Comparison of ENCODE assay signal across 11 mouse cellular contexts in the genomic region with DNA sequence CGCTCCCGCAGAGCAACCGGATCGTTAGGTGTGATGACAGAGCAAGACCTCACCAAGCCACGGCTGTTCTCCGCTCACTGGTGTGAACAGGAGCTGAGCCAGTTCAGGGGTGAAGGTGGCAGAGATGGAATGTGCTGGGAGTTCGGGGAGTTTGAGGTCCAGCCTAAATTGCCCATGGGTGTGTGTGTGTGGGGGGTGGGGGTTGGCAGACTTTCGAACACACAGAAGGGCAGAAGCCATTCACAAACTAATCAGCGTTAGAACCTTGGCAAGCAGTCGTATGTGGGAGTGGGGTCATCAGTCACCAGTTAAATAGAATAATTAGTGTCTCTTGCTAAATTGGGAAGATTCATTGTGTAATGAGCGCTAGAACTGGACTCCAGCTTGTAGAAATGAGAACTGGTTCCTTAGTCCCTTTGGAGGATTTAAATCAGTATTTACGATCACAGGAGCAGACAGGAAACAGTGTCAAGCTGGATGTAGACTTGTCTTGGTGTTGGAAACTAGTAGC. TPM values are rescaled to one million over a fixed set of nuclear protein-coding genes. Genes with fewer than 3 reads are reported as not detected.
A peak's percentile ranks its signal among the peaks of the same experiment; 100 is the strongest.
DNase-seq lines count a peak whose midpoint lies in the region; ATAC-seq and TF ChIP-seq lines count a peak whose summit lies in the region.
"Had no signal": no experiment of that assay in that cellular context is flagged by ENCODE, and none has a peak within 500 bp of the region (broad histone marks: within the 10 kb centered on the region; RNA-seq: fewer than 3 reads in every experiment).

No protein-coding gene starts in this region.

- no peaks in the 10 kb centered on the region for H3K9me3 ChIP-seq in liver, embryonic 11.5 days (ENCODE audit: control insufficient read depth, low read length)
- H3K9me3 ChIP-seq in hindbrain, embryonic 16.5 days (ENCODE audit: control insufficient read depth, low read length), result no peaks in the 10 kb centered on the region
- H3K9me3 ChIP-seq in kidney, postnatal 0 days (replicated peaks; ENCODE audit: low read length), result no peaks in the 10 kb centered on the region
- H3K9me3 ChIP-seq in neural tube, embryonic 14.5 days (ENCODE audit: control insufficient read depth, low read length), result no peaks in the 10 kb centered on the region
- H3K9me3 ChIP-seq: forebrain, embryonic 15.5 days; G1E had no signal

- H3K9ac ChIP-seq in liver, adult 2 months (ENCODE audit: low read depth, low read length), result no peak overlapping the region
- H3K9ac ChIP-seq in liver, embryonic 11.5 days (ENCODE audit: low read depth, low read length), result no peak overlapping the region
- H3K9ac ChIP-seq in hindbrain, embryonic 16.5 days (ENCODE audit: low read depth, low read length), result no peak overlapping the region
- H3K9ac ChIP-seq in kidney, postnatal 0 days (ENCODE audit: low read depth, low read length), result no peak overlapping the region
- H3K9ac ChIP-seq in neural tube, embryonic 14.5 days (replicated peaks; ENCODE audit: low read depth, low read length), result no peak overlapping the region
- H3K9ac ChIP-seq: forebrain, embryonic 15.5 days; liver, embryonic 14.5 days had no signal

- TF ChIP-seq POLR2A in liver, adult 2 months (IDR thresholded peaks at IDR 0.05; ENCODE audit: extremely low read depth, insufficient read depth, low read length), result no peak

- ATAC-seq in liver, embryonic 11.5 days (replicated peaks; ENCODE audit: low FRiP score), result no peak
- no peak for ATAC-seq in hindbrain, embryonic 16.5 days
- peak; percentile 34; the same call in 1 of the 2 replicates for ATAC-seq in kidney, postnatal 0 days (replicated peaks; ENCODE audit: low FRiP score, low read depth)
- peak; percentile 38; the same call in 1 of the 2 replicates for ATAC-seq in neural tube, embryonic 14.5 days (ENCODE audit: low read depth)
- ATAC-seq in activated CD4-positive, CD25-positive, alpha-beta regulatory T cell, adult 4 months, result no peak

- no peaks in the 10 kb centered on the region for H3K36me3 ChIP-seq in liver, adult 2 months (ENCODE audit: control insufficient read depth, insufficient read depth, low read length)
- H3K36me3 ChIP-seq in liver, embryonic 11.5 days (ENCODE audit: control insufficient read depth, insufficient read depth, low read length), result peaks cover 2% of the 10 kb centered on the region; the same call in 1 of the 2 replicates
- H3K36me3 ChIP-seq in hindbrain, embryonic 16.5 days (ENCODE audit: control insufficient read depth, insufficient read depth, low read length), result no peaks in the 10 kb centered on the region
- H3K36me3 ChIP-seq in kidney, postnatal 0 days (ENCODE audit: insufficient read depth, low read length), result no peaks in the 10 kb centered on the region
- H3K36me3 ChIP-seq in neural tube, embryonic 14.5 days (ENCODE audit: control insufficient read depth, insufficient read depth, low read length), result no peaks in the 10 kb centered on the region
- H3K36me3 ChIP-seq: forebrain, embryonic 15.5 days had no signal

- peak; percentile 8 for DNase-seq in liver, adult 2 months (ENCODE audit: extremely low read depth, low read depth, low spot score)
- no peak for DNase-seq in liver, embryonic 11.5 days (ENCODE audit: low spot score)
- peak; percentile 93 for DNase-seq in kidney, postnatal 0 days (ENCODE audit: low spot score)
- no peak for DNase-seq in right cerebral cortex, postnatal 36 days (ENCODE audit: low spot score in 2 of 2)

- no peaks in the 10 kb centered on the region for H3K27me3 ChIP-seq in liver, adult 2 months (ENCODE audit: control insufficient read depth, insufficient read depth, low read length)
- no peaks in the 10 kb centered on the region for H3K27me3 ChIP-seq in liver, embryonic 11.5 days (replicated peaks; ENCODE audit: control insufficient read depth, insufficient read depth, low read length)
- H3K27me3 ChIP-seq in hindbrain, embryonic 16.5 days (replicated peaks; ENCODE audit: control insufficient read depth, insufficient read depth, low read length), result no peaks in the 10 kb centered on the region
- no peaks in the 10 kb centered on the region for H3K27me3 ChIP-seq in kidney, postnatal 0 days (ENCODE audit: insufficient read depth, low read length)
- H3K27me3 ChIP-seq in neural tube, embryonic 14.5 days (ENCODE audit: control insufficient read depth, insufficient read depth, low read length), result no peaks in the 10 kb centered on the region
- H3K27me3 ChIP-seq: forebrain, embryonic 15.5 days had no signal

- no peak overlapping the region for H3K4me3 ChIP-seq in liver, adult 2 months (ENCODE audit: insufficient read depth, low read depth, low read length)
- H3K4me3 ChIP-seq in liver, embryonic 11.5 days (ENCODE audit: low read depth, low read length), result no peak overlapping the region
- H3K4me3 ChIP-seq in hindbrain, embryonic 16.5 days (ENCODE audit: low read length), result no peak overlapping the region
- no peak overlapping the region for H3K4me3 ChIP-seq in kidney, postnatal 0 days (replicated peaks; ENCODE audit: low read depth, low read length)
- no peak overlapping the region for H3K4me3 ChIP-seq in neural tube, embryonic 14.5 days (ENCODE audit: low read depth, low read length)
- H3K4me3 ChIP-seq: forebrain, embryonic 15.5 days; myocyte had no signal

- H3K4me2 ChIP-seq in liver, embryonic 11.5 days, result no peak overlapping the region
- H3K4me2 ChIP-seq in hindbrain, embryonic 16.5 days (ENCODE audit: low read length), result peak overlapping the region; percentile 16; the same call in 1 of the 2 replicates
- peak overlapping the region; percentile 21 for H3K4me2 ChIP-seq in kidney, postnatal 0 days (ENCODE audit: low read length)
- no peak overlapping the region for H3K4me2 ChIP-seq in neural tube, embryonic 14.5 days (ENCODE audit: low read depth, low read length)
- H3K4me2 ChIP-seq: forebrain, embryonic 15.5 days had no signal

- no peaks in the 10 kb centered on the region for H3K79me2 ChIP-seq in liver, adult 2 months (ENCODE audit: control insufficient read depth, insufficient read depth, low read length)

- H3K4me1 ChIP-seq in liver, adult 2 months (ENCODE audit: control insufficient read depth, insufficient read depth, low read length), result no peaks in the 10 kb centered on the region
- H3K4me1 ChIP-seq in liver, embryonic 11.5 days (replicated peaks; ENCODE audit: control insufficient read depth, insufficient read depth, low read length), result peaks cover 39% of the 10 kb centered on the region
- H3K4me1 ChIP-seq in hindbrain, embryonic 16.5 days (ENCODE audit: control insufficient read depth, insufficient read depth, low read depth, low read length), result peaks cover 14% of the 10 kb centered on the region
- H3K4me1 ChIP-seq in kidney, postnatal 0 days (replicated peaks; ENCODE audit: insufficient read depth, low read length), result peaks cover 20% of the 10 kb centered on the region
- peaks cover 15% of the 10 kb centered on the region; the same call in 1 of the 2 replicates for H3K4me1 ChIP-seq in neural tube, embryonic 14.5 days (ENCODE audit: control insufficient read depth, insufficient read depth, low read length)

- WGBS in liver, adult 2 months, result 64% methylated on average over 12 of the region's 12 CpGs
- WGBS in liver, embryonic 11.5 days, result 68% methylated on average over 12 of the region's 12 CpGs
- WGBS in hindbrain, embryonic 16.5 days, result 52% methylated on average over 12 of the region's 12 CpGs
- WGBS in kidney, postnatal 0 days, result 20% methylated on average over 12 of the region's 12 CpGs
- 54% methylated on average over 12 of the region's 12 CpGs for WGBS in neural tube, embryonic 14.5 days

- TF ChIP-seq CTCF in liver, adult 2 months (IDR thresholded peaks at IDR 0.05; ENCODE audit: low read depth, low read length), result no peak
- no peak for TF ChIP-seq CTCF in kidney, postnatal 0 days (IDR thresholded peaks at IDR 0.05; ENCODE audit: low read depth)

- H3K27ac ChIP-seq in liver, adult 2 months (replicated peaks; ENCODE audit: insufficient read depth, low read depth, low read length), result no peak overlapping the region
- no peak overlapping the region; the same call in 1 of the 2 replicates for H3K27ac ChIP-seq in liver, embryonic 11.5 days (ENCODE audit: low read depth, low read length)
- H3K27ac ChIP-seq in hindbrain, embryonic 16.5 days (ENCODE audit: low read depth, low read length), result no peak overlapping the region
- H3K27ac ChIP-seq in kidney, postnatal 0 days, result peak overlapping the region; percentile 76
- no peak overlapping the region for H3K27ac ChIP-seq in neural tube, embryonic 14.5 days (ENCODE audit: low read depth, low read length)
- H3K27ac ChIP-seq: forebrain, embryonic 15.5 days had no signal

RNA-seq across cellular contexts. Expression of gene Agpat4, which starts 50.9 kb away (rescaled TPM):
- 1.0 and 1.2 TPM in 2 replicates for total RNA-seq in liver, adult 2 months (2014; rRNA removed)
- polyA plus RNA-seq in liver, adult 2 months (2012; rRNA removed), result 0.60 and 1.0 TPM in 2 replicates
- 28.6 and 30.4 TPM in 2 replicates for polyA plus RNA-seq in liver, embryonic 11.5 days (2014; fragmentation: Nextera tagmentation; extraction: Ambion mirVana)
- 65.2 and 71.2 TPM in 2 replicates for polyA plus RNA-seq in hindbrain, embryonic 16.5 days (2015; fragmentation: Nextera tagmentation; extraction: Ambion mirVana)
- 15.5 and 21.4 TPM in 2 replicates for polyA plus RNA-seq in kidney, postnatal 0 days (2015; fragmentation: Nextera tagmentation; extraction: Ambion mirVana)
- polyA plus RNA-seq in neural tube, embryonic 14.5 days (2014; fragmentation: Nextera tagmentation; extraction: Ambion mirVana), result 36.0 and 36.5 TPM in 2 replicates
- polyA plus RNA-seq in activated CD4-positive, CD25-positive, alpha-beta regulatory T cell, adult 4 months (2017; shearing (Covaris generic)), result 10 to 100 TPM; 15.7 to 24.8 TPM

Comparison
In these comparisons a context has a peak if more than half of its experiments do, and no peak if none do; other contexts are left out.
1. DNase-seq: peak in liver, adult 2 months (single experiment) and kidney, postnatal 0 days (single experiment); none in liver, embryonic 11.5 days (single experiment) and right cerebral cortex, postnatal 36 days (0 of 2).
2. ATAC-seq: peak in kidney, postnatal 0 days (single experiment) and neural tube, embryonic 14.5 days (single experiment); none in liver, embryonic 11.5 days (single experiment), hindbrain, embryonic 16.5 days (single experiment) and activated CD4-positive, CD25-positive, alpha-beta regulatory T cell, adult 4 months (single experiment).
3. H3K4me2 ChIP-seq: peak in hindbrain, embryonic 16.5 days (single experiment) and kidney, postnatal 0 days (single experiment); none in liver, embryonic 11.5 days (single experiment) and neural tube, embryonic 14.5 days (single experiment).